Mouse (Mus musculus) heart, adult 18-20 months (tissue): ENCODE data around the gene Pten. TPM values are rescaled to one million over a fixed set of nuclear protein-coding genes. Genes with fewer than 3 reads are reported as not detected.

Source experiments
- DNase-seq, 2 experiments: peaks; one replicate each; pipeline ENCODE4 v3.0.0; 2021 to 2022; ENCODE audit warnings: mixed read lengths in 1 of 2
- long read RNA-seq, 2 experiments: library from polyadenylated mRNA; stranded (forward); transcript quantifications; one replicate each; pipeline ENCODE4 v2.0.0; 2021
- total RNA-seq, 2 experiments: library from RNA; stranded (reverse); gene quantifications; 2 replicates each; pipeline ENCODE4 v1.2.3; 2021

Pten gene
- total RNA-seq = 10 to 100 TPM; 59.0 to 60.3 TPM
- long read RNA-seq, experiment 1, full-length matches to known transcripts = 29 of 32 reads
- long read RNA-seq, experiment 1, partial matches to known transcripts = 0 of 32 reads
- long read RNA-seq, experiment 1, other reads (novel, unspliced or antisense) = 3 of 32 reads
- long read RNA-seq, experiment 2, full-length matches to known transcripts = 12 of 14 reads
- long read RNA-seq, experiment 2, partial matches to known transcripts = 0 of 14 reads
- long read RNA-seq, experiment 2, other reads (novel, unspliced or antisense) = 2 of 14 reads

DNA sequence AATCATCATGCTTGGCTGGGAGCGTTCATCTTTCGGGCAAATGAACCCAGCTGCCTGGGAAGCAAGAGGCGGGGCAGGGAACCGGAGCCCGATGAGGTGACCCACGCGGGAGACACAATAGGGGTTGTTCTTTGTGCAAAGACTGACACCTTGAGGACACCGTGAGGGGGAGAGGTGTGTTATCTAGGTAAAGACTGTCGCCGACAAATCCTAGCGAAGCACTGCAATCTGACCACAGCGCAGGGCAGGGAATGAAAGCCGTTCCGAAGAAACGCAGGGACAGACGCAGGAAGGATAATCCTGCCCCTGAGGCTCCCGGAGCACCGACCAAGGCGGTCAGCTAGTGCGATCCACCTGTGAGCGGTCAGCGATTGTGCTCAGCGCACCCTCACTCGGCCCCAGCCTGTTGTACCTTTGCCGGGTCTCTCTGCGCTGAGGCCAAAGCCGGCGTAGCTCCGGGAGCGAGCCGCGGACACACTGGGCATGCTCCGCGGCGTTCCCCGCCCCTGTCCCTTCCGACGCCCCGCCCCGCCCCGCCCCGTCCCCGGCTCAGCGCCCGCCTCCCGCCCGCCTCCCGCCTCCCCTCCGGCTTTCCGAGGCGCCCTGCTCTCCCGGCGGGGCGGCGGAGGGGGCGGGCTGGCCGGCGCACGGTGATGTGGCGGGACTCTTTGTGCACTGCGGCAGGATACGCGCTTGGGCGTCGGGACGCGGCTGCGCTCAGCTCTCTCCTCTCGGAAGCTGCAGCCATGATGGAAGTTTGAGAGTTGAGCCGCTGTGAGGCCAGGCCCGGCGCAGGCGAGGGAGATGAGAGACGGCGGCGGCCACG lies at the start of gene Pten:
TSS of gene Pten (plus strand) at position 598 of the 826 bp plus-strand sequence.
- DNase-seq = peak; percentile 96 to 98

DNA sequence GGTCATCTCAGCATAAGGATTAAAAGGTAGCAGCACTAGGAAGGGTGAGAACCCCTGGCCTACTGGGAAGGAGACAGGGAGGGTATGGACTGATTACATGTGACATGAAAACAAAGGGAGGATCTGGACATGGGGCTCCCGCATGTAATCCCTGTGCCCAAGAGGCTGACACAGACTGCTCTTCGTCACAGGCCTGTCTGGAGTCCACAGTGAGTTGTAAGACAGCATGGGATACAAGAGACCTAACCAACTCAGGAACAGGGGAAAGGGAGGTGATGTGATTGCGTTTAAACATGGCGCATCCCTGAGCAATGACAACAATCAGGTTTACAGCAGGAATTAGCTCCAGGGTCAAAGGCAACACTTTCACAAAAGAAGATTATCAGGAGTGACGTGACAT lies 48.3 kb upstream of the Pten start:
- DNase-seq = no peak

DNA sequence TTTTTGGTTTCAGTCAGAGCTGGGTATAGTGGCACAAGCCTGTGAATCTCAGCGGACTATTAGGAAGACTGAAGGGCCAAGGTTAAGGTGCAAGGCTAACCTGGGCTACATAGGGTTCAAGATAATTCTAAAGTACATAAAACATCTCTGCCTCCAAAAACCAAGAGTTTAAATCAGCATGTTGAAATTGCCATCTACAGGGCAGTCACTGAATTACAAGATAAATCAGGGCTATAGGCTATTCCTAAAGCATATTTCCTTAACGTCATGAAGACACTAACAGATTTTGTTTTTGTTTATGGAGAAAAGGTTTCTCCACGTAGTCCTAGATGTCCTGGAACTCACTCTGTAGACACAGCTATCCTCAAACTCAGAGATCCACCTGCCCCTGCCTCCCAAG lies 47.0 kb upstream of the Pten start:
- peak in 1 of 2 experiments; percentile 21 for DNase-seq

DNA sequence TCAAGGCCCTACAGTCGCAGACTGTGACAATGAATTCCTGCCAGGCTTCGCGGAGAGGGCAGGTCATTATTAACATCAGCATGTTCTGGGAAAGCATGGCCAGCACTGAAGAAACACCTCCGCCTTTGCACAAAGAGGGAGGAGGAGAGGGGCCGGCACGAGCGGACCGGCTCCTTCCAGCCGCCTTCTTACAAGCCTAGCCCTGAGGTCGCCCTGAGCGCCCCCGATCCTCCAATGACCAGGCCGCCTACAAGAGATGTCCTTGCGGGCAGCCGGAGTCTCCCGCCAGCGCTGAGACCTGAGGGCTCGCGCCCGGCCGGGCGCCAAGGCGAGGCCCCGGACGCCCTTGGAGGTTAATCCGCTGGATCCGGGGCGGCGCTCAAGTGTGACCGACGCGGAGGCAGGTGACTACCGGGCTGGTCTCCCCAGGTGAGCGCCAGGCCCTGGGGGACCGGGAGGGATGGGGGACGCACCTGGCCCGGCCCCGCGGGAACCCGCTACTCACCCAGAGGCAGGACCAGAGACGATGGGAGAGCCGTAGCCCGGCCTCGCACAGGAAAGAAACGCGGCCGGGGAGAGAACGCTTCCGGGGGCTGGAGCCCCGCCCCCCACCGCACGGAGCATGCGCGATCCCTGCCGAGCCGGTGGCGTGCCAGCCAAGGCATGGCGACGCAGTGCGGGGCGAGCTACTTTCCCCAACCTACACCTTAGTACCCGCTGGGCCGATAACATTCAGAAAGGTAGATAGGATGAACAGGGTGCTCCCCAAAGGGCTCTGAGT lies 45.3 kb upstream of the Pten start:
- DNase-seq = peak; percentile 93 to 94

DNA sequence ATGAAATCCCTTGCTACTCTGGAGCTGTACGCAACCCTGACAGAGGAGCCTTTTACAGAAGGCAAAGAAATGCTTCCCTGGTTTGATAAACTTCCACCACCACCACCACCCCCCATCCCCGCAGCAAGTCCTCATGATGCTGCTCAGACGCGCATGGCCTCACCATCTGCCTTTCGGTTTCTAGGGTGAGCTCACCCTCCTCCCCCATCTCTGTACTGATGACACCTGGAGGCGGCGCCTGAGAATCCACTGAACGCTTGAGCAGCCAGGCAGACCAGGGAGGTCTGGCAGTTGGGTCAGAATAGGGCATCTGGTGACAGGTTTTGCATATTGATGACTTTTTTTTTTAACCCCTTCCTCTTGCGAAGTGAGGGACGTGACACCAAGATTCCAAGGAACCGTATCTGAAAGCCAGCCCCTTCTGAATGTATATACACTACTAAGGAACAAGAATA lies 44.7 kb upstream of the Pten start:
- DNase-seq = peak; percentile 79 to 81

DNA sequence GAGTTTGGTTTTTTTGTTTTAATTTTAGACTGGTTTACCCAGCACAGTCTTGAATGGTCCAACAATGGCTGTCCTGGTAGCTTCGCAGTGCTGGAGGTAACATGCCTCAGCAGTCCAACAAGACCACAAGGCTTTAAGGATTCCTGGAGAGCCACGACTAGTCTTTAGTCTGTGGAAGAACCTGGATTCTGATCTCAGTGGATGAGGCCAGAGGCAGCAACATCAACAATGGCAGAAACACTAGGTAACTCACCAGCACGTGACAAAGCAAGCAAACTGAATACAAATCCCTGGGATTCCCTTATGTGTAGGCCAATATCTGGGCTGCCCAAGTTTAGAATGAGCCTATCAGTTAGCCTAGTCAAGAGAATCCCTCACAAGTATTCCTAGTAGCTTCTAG lies 43.8 kb upstream of the Pten start:
- no peak for DNase-seq

DNA sequence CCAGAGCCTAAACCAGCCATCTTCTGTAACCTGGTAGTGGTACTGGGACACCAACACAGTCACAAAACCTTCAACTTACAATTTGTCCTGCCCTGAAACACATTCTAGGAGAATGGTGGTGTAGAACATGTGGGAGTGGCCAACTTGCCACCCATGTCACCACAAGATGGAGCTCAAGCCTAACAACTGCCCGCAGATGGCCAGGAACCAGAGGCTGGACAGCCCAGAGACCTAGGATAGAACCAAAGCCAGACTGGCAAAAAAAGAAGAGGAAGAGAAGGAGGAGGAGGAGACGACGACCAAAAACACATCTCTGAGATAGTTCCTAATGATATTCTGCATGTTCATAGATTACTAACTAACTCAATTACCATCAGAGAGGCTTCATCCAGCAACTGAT lies 42.1 kb upstream of the Pten start:
- peak; percentile 84 to 89 for DNase-seq

DNA sequence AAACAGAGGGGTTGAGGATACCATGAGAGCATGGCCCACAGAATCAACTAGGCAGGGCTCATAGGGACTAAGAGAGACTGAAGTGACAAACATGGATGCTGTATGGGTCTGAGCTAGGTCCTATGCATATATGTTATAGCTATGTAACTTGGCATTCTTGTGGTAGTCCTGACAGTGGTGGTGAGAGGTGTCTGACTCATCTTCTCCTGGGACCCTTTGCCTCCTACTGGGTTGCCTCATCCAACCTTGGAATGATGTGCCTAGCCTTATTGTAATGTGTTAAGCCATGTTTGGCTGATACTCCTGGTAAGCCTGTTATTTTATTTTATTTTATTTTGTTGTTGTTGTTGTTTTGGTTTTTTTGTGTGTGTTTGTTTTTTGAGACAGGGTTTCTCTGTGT lies 41.6 kb upstream of the Pten start:
- no peak for DNase-seq

DNA sequence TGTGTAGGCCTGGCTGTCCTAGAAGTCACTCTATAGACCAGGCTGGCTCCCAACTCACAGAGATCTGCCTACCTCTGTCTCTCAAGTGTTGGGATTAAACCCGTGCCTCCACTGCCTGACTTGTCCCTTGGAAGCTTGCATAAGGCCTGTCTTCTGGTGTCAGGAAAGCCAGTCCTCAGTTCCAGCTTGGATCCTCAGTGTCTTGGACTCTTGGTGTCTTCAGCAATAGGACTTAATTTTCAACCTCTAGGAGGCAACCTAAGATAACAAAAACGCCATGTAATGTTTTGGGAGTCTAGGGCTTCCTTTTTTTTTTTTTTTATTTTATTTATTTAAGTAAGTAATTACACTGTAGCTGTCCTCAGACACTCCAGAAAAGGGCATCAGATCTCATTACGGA lies 39.7 kb upstream of the Pten start:
- DNase-seq = no peak

DNA sequence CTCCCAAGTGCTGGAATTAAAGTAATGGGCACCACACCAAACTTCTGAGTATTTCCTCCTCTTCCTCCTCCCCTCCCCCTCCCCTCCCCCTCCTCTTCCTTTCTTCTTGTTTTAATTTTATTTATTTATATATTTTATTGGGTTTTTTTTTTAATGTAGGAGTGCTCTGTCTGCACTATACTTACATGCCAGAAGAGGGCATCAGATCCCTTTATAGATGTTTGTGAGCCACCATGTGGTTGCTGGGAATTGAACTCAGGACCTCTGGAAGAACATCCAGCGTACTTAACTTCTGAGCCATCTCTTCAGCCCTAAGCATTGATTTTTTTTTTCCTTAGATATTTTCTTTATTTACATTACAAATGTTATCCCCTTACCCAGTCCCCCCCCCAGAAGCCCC lies 37.0 kb upstream of the Pten start:
- DNase-seq = no peak

DNA sequence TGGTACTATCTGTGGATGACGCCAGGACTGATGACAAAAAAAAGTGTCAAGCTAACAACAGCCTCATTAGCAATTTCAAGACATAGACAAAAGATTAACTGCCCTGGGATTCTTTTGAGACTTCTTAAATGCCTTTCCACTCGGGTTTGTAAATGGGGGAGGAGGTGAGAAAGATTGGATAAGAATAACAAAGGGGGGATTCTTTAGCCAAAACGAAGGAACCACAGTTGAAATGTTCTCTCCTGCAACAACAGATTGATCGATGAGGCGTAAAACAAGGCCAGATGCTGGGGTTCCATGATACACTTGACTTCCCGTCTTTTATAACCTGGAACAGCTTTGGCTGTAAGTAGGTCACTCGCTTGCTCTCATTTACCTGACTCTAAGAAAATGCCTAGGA lies 33.5 kb upstream of the Pten start:
- DNase-seq = no peak

DNA sequence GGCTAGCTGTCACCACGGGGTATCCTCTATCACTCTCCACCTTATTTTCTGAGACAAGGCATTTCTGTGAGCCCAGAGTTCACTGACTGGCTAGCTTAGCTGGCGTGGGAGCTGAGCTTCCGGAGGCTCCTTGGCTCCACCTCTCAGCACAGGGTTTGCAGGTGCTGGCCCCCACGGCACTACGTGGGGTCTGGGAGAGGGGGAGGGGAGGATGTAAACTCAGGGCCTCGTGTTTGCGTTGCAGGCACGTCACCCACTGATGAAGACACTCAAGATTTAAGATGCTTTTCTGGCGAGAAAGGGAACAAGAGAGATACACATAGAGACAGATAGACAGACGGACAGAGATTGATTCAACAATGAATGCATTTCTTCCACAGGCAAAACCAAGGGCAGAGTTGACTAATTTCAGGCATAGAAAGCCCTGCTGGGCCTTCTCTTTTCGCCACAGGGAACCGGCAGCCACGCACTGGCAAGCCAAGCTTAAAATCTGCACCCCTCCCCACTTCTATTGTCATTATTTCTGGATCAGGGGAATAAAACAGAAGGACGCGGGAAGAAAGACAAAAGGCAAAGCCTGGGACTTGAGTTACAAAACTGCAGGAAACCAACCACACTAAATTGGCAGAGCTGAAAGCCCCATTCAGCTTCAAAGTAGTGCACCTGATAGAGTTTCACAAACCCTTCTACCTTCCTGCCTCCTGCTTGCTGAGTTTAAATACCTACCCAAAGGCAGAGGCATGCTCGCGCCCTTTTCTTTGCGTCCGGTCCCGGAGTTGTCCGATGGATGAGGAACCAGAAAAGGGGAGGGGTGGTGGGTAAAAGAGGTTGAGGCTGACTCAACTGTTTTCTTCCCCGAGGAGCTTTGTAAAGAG lies 30.6 kb upstream of the Pten start:
- DNase-seq = no peak

DNA sequence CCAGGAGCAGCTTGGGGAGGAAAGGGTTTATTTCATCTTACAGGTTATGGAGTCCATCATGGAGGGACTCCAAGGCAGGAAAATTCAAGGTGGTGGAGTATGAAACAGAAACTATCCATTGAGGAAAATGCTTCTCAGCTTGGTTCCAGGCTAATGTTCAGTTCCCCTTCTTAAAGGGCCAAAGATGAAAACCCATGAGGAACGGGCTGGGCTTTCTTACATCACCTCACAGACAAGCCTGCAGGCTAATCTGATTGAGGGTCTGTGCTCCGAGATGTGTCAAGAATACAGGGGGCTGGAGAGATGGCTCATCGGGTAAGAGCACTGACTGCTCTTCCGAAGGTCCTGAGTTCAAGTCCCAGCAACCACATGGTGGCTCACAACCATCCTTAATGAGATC lies 27.5 kb upstream of the Pten start:
- no peak for DNase-seq

DNA sequence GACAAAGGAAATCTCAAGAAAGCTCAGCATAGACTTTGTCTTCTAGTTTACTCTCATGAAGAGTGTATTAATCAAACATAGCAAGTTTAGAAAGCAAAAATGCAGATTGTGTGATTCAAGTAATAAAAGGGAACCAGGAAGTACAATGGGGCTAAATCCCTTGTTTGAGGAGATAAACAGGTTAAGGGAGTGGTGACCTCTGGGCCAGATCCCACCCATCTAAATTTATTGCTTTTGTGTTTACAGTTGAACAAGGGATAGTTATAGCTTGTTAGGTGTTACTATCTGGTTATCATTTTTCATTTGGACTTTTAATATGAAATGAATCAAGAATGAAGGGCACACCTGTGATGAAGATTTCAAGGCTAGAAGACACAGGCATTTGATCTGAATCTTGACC lies 24.4 kb upstream of the Pten start:
- DNase-seq = no peak

DNA sequence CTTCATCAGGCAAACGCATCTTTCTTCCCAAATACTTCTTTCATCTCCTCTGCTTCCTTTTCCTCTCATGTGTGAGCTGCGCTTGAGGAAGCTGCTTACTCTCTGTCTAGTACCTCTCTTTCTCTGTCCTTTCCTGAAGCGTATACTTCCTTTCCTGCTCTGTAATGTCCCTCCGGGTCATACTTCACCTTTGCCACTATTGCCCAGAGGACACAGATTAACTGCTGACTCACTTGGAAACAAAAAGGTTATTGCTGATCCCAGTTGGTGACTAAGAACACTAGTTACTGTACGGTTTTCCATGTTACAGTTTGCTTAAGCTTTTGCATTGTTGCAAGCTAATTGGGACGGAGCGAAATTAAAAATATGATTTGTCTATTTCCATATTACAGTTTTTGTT lies 19.5 kb upstream of the Pten start:
- no peak for DNase-seq

DNA sequence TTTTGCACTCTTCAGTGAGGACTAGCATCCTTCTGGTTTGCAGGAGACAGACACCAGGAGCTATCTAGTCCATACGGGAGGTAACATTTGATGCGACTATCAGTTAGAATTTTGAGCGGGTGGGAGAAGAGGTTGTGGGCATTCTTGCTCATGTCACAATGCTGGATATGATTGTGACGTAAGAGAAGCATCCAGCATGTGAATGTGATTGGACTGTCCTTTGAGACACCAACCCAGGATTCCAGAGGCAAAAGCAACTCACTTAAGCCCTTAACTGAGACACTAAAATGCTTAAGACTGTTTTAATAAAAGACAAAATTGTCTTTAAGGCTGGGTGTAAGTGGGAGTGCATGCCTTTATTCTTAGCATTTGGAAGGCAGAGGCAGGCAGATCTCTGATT lies 17.6 kb upstream of the Pten start, which contains the start of gene Atad1:
TSS of gene Atad1 (minus strand) at position 101 of the 400 bp plus-strand sequence.
- no peak for DNase-seq

DNA sequence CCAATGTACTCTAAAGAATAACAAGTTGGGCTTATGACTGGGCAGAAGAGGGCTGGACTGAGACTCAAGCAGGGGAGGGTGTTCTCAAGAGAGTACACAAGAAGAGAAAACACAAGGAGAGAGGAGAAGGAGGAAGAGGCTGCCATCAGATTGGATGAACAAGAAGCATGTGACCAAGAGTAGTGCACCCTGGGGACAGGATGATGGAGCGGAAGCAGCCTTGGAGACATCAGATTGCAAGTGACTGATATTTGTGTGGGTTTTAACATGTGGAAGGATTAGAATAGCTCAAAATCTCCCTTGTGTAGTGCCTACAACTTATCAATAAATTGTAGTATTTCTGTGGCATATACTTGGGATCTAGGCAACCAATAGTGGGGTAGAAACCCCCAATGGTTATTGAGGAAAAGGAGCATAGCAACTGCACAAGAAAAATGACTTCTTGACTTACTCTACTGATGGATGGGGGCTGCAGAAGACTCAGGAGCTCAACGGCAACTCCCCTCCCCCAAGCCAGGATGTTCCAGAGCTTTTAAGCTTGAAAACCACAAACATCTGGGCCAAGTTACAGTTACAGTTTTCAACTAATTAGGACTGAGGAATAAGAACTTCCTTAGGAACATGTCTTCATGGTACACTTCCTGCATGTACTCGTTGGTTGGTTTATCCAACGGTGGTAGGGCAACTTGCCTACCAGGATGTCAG lies 16.5 kb upstream of the Pten start:
- no peak for DNase-seq

DNA sequence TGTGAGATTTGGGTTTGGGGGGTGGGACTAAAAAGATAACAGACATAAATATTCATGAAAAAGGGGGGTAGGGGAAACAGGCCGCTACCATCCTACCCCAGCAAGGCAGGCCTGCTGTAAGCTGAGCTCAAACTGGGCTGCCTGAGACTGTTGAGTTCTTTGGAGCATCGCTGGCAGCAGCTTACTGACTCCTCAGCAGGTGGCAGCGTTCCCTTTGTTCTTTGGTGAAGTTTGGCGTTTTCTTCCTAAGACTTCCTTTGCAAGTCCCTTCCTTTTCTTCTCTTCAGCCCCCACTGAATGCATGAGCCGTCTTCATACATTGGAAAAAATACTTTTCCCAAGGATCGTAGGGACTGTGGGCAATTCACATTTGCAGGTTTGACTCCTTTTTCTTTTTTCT lies 7.9 kb upstream of the Pten start:
- peak in 1 of 2 experiments; percentile 50 for DNase-seq

DNA sequence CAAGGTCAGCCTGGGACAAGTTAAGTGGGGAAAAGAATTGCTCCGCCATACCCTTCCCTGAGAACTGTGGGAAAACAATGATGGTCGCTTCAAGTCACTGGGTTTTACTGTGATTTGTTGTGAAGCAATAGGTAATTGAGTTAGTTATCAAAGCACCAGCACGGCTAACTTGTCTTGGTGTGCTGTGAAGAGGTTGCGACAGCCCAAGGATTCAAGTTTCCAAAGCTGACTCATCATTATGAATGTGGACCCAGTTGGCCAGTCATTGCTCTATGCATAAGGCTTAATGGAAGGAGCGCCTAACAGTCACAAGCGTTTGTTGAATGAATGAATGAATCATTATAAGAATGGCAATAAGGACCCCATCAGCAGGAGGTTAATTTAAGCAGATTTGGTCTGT lies 4.9 kb upstream of the Pten start:
- DNase-seq = no peak

DNA sequence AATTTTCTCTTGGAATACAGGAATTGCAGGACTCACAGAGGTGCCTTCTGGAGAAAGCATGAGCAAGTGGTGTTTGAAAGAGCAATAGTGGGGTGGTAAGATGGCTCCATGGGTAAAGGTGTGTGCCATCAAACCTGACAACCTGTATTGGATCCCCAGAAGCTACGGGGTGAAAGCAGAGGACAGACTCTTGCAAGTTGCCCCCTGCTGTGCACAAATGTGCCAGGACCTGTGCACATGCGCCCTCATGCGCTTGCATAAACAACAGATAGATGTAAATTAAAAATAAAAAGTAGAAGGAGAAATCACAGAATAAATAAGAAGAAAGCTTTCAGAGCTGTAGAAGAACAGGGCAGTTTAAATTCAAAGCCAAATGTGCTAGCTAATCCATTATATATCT lies 3.9 kb upstream of the Pten start:
- DNase-seq = no peak
